Mouse (Mus musculus) granulocyte monocyte progenitor cell, adult 5-6 weeks (primary cell): ENCODE measurements around the gene Gnat2. TPM values are rescaled to one million over a fixed set of nuclear protein-coding genes. Genes with fewer than 3 reads are reported as not detected.

Experiments
- ATAC-seq: replicated peaks from 2 replicates; pipeline ENCODE4 v1.8.0; 2016; ENCODE audit warnings: mild to moderate bottlenecking, moderate TSS enrichment, inconsistent platforms; ENCODE audit not compliant: poor library complexity, severe bottlenecking
- total RNA-seq, 2 experiments: library from RNA; stranded (forward) in 1 of 2; stranded (reverse) in 1 of 2; fragments of 200-712, 200-1000 nt in 1 of 2; fragments of >200 nt in 1 of 2; fragmentation: Nextera tagmentation in 1 of 2; gene quantifications; 2 replicates each; pipeline ENCODE4 v1.2.3; 2014 to 2017

Gene Gnat2
- total RNA-seq, 2 experiments from 2014 or later, result 1.9 TPM; not detected in 1

- ATAC-seq, result no peak
These were observed 19.7 kb downstream of the Gnat2 start for GRCm38 (mm10) chr3:108112246-108112645.

- ATAC-seq, result no peak
These were observed 20.1 kb downstream of the Gnat2 start for GRCm38 (mm10) chr3:108112666-108113065.

- ATAC-seq, result peak; percentile 30; the same call in 1 of the 2 replicates
These were observed 21.2 kb downstream of the Gnat2 start for GRCm38 (mm10) chr3:108113591-108114289.

- ATAC-seq, result no peak
These were observed 24.9 kb downstream of the Gnat2 start for GRCm38 (mm10) chr3:108117465-108117864.

- ATAC-seq, result no peak
These were observed 28.5 kb downstream of the Gnat2 start for GRCm38 (mm10) chr3:108121101-108121500.

- peak; percentile 27; the same call in 1 of the 2 replicates for ATAC-seq
These were observed 30.7 kb downstream of the Gnat2 start for GRCm38 (mm10) chr3:108123242-108123641.

- ATAC-seq, result no peak
These were observed 31.5 kb downstream of the Gnat2 start for GRCm38 (mm10) chr3:108124131-108124530.

- ATAC-seq, result no peak
These were observed 33.7 kb downstream of the Gnat2 start for GRCm38 (mm10) chr3:108126327-108126726.

GRCm38 (mm10) chr3:108128520-108128919 is 35.9 kb downstream of the Gnat2 start:
- no peak for ATAC-seq

- ATAC-seq, result no peak
These were observed 36.8 kb downstream of the Gnat2 start for GRCm38 (mm10) chr3:108129367-108129766.

GRCm38 (mm10) chr3:108129804-108130203 is 37.2 kb downstream of the Gnat2 start:
- ATAC-seq, result no peak

GRCm38 (mm10) chr3:108131216-108131615 is 38.6 kb downstream of the Gnat2 start:
- ATAC-seq, result no peak

GRCm38 (mm10) chr3:108131821-108132220 is 39.2 kb downstream of the Gnat2 start:
- no peak for ATAC-seq

- peak; percentile 95 for ATAC-seq
These were observed 39.9 kb downstream of the Gnat2 start for GRCm38 (mm10) chr3:108132484-108132883.

- peak; percentile 80 for ATAC-seq
These were observed 42.1 kb downstream of the Gnat2 start for GRCm38 (mm10) chr3:108134701-108135100.

GRCm38 (mm10) chr3:108139113-108139512 is 46.5 kb downstream of the Gnat2 start:
- no peak for ATAC-seq

- no peak for ATAC-seq
These were observed 48.2 kb downstream of the Gnat2 start for GRCm38 (mm10) chr3:108140786-108141185.

- ATAC-seq, result peak; percentile 90
These were observed 53.2 kb downstream of the Gnat2 start, which contains the start of gene Gnai3 for GRCm38 (mm10) chr3:108145534-108146445. TSS of gene Gnai3 (minus strand) at chr3:108146146.

GRCm38 (mm10) chr3:108146671-108147070 is 54.1 kb downstream of the Gnat2 start:
- no peak for ATAC-seq

GRCm38 (mm10) chr3:108147386-108148235 is 55.0 kb downstream of the Gnat2 start:
- peak; percentile 74 for ATAC-seq
